Mouse (Mus musculus) forebrain, embryonic 13.5 days (tissue): ENCODE measurements around the gene Pth. TPM values are rescaled to one million over a fixed set of nuclear protein-coding genes. Genes with fewer than 3 reads are reported as not detected.

ENCODE experiments used
- ATAC-seq: fragments of 200-750 bp; cut with Nextera tagmentation; 2 replicates; pipeline ENCODE4 v1.8.0; 2017
- H3K27ac ChIP-seq: fragments of 300-500 bp; sonication (generic); 2 replicates; pipeline ENCODE4 v1.5.1; 2015; ENCODE audit warnings: inconsistent platforms, mild to moderate bottlenecking, moderate library complexity
- H3K27me3 ChIP-seq: fragments of 300-500 bp; sonication (generic); 2 replicates; pipeline ENCODE4 v1.6.1; 2015; ENCODE audit warnings: mild to moderate bottlenecking, inconsistent platforms
- H3K36me3 ChIP-seq: fragments of 300-500 bp; sonication (generic); 2 replicates; pipeline ENCODE4 v1.6.1; 2015; ENCODE audit warnings: mild to moderate bottlenecking, inconsistent platforms; ENCODE audit not compliant: poor library complexity, severe bottlenecking
- H3K4me1 ChIP-seq: fragments of 300-500 bp; sonication (generic); 2 replicates; pipeline ENCODE4 v1.6.1; 2015; ENCODE audit warnings: inconsistent platforms
- H3K4me2 ChIP-seq: fragments of 300-500 bp; sonication (generic); 2 replicates; pipeline ENCODE4 v1.6.1; 2015; ENCODE audit warnings: inconsistent platforms, mild to moderate bottlenecking, moderate library complexity
- H3K4me3 ChIP-seq: fragments of 300-500 bp; sonication (generic); 2 replicates; pipeline ENCODE4 v1.5.1; 2015; ENCODE audit warnings: mild to moderate bottlenecking, inconsistent platforms
- H3K9ac ChIP-seq: fragments of 300-500 bp; sonication (generic); 2 replicates; pipeline ENCODE4 v1.6.1; 2015; ENCODE audit warnings: mild to moderate bottlenecking, inconsistent platforms
- H3K9me3 ChIP-seq: fragments of 300-500 bp; sonication (generic); replicated peaks from 2 replicates; pipeline ENCODE4 v1.6.1; 2016; ENCODE audit warnings: inconsistent platforms
- WGBS: fragments of 180-500 bp; shearing (Covaris S2); methylation state at CpG from one replicate; pipeline ENCODE4 v1.1.7; 2015; 5-methylcytosine and 5-hydroxymethylcytosine counted together
- polyA plus RNA-seq: library from polyadenylated mRNA; unstranded; fragments of >200 nt; fragmentation: Nextera tagmentation; extraction: Ambion mirVana; gene quantifications from 2 replicates; pipeline ENCODE4 v1.2.1, GENCODE M21; 2015

Gene Pth
- polyA plus RNA-seq, 1 experiment from 2014 or later: not detected

DNA sequence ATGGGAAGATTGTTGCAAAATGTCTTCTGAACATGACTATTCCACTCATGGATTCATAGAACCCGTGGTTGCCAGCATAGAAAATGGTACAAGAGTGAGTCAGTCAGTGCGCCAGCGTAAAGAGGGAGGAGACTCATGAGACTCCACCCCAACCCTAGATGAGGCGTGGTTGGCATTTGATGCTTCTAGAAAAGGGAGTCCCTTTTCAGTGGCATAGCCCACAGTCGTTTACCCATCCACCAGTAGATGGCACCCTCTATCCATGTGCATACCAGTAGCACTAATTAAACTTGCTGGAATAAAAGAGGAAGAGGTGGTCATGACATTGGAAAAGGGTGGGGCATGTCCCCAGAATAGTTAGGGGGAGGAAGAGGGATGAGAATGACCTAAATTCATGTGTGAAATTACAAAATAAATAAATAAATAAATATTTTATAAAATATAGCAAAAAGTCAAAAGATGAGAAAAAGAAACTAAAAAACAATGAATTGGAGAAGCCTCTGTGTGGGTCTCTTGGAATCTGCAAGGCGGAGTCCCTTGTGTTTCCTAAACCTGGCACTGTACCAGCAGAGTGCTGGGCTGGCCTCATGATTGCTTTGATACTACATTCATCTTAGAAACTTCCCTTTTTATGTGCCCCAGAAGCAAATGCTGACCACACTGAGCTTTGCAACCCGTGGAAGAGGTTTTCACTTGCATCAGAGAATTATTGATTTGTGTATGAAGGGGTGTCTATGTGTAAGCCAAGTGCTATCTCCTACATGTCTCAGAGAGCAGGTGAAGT, 10.3 kb downstream of the Pth start:
- H3K4me2 ChIP-seq: no peak overlapping the region
- 27% methylated on average over 7 of the region's 7 CpGs for WGBS

DNA sequence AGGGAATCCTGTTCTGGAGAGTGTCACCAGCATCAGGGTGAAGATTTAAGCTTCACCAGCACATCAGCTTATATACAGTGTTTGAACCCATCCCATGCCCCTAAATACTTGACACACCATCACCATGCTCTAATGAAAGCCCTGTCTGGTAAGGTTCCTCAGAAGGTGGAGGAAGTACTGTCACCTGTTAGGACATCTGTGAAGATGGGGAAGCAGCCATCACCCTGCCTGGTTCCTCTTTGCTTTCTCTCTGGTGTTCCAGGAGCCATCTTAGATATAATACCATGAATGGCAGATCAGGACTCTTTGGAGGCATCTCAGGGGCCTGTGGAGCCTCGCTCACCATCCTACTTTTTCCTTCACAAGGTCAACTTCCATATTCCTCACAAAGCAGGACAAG, 15.7 kb downstream of the Pth start:
- whole genome bisulfite sequencing: 82% methylated on average over 1 of the region's 1 CpGs
- Histone ChIP-seq H3K9ac (no peak overlapping the region), H3K4me2 (no peak overlapping the region), H3K9me3 (no peaks in the 10 kb centered on the region), H3K27ac (no peak overlapping the region), H3K4me1 (peaks cover 12% of the 10 kb centered on the region), H3K4me3 (no peak overlapping the region), H3K27me3 (peaks cover 2% of the 10 kb centered on the region; the same call in 1 of the 2 replicates), H3K36me3 (no peaks in the 10 kb centered on the region)
- ATAC-seq: no peak

More for the DNA sequence above, 10.3 kb downstream of the Pth start:
- Histone ChIP-seq H3K27ac (no peak overlapping the region), H3K4me1 (no peaks in the 10 kb centered on the region), H3K9ac (no peak overlapping the region), H3K27me3 (no peaks in the 10 kb centered on the region), H3K4me3 (no peak overlapping the region), H3K36me3 (no peaks in the 10 kb centered on the region), H3K9me3 (no peaks in the 10 kb centered on the region)
- ATAC-seq: peak; percentile 92

DNA sequence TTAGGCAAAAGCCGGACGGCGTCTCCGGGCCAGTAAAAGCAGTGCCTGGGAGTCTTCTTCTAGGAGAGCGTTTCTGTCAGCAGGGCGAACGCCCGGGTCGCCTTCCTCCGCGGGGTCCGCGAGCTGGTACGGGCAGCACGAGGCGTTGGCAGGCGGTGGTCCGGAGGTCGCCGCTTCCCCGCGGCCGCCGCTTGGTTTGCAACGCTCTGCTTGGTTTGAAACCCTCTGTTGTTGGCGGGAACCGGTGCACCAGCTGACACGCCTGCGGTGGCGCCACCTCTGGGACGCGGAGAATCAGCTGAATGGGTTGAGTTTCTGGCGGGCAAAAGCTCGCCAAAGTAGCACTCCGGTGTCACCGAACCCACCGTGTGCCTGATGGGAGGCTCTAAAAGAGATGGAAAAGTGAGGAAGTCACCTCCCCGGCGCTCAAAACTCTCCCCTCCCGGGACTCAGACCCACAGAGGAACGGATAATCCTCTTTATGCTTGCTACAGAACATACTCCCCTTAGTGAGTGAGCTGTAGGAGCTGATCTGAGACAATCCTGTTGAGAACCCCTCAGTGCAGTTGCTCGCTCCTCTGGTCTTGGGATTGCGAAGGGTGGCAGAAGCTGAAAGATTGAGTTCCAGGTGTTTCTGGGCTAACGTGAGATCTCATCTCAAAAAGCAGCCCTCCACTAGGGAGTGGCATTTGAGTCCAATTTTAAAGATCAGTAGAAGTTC, 18.6 kb downstream of the Pth start:
- Histone ChIP-seq H3K4me2 (peak overlapping the region; percentile 74), H3K27me3 (peaks cover 2% of the 10 kb centered on the region; the same call in 1 of the 2 replicates), H3K9ac (peak overlapping the region; percentile 91), H3K36me3 (peaks cover 4% of the 10 kb centered on the region; the same call in 1 of the 2 replicates), H3K9me3 (no peaks in the 10 kb centered on the region), H3K27ac (peak overlapping the region; percentile 92), H3K4me1 (peaks cover 24% of the 10 kb centered on the region), H3K4me3 (peak overlapping the region; percentile 81)
- WGBS: under 1% methylated on average over 44 of the region's 44 CpGs
- peak; percentile 75 for ATAC-seq

DNA sequence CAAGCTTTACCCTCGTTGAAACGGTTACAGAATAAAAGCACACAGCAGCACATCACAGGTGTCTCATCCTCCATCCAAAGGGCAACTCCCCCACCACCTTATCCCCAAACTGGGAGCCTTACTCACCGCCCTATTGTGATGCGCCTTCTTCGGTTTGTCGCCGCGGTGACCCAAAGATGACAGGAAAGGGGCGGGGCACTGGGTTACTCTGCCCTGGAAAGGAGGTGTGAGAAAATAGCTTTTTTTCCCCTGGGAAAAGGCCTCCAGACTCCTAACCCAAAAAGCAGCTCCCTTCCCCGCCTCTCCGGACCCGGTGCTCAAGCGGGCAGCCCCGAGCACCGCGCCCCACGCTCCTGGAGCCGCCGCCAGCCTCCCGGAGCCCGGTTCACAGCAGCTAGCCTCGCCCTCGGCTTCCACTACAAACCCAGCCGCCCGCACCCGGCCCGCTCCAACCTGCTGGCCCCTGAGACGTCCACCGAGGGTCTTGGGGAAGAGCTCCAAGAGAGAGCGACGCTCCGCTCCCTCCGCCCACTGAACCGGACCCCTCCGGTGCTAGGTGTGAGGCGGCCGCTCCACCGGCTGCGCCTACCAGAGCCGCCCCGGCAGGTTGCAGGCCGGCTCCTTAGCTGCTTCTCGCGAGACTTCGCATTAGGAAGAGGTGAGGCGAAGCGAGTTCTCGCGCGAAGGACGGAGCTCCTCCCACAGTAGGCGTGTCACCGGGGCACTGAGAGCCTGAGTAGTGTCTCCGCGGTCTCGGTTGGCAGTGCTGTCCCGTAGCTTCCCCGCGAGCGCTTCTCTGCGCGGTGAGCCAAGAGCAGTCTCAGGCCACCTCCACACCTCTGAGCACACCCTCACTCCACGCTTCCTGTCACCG, 19.4 kb downstream of the Pth start, which contains the start of gene Btbd10:
Btbd10 (minus strand) TSS at position 647 of the 874 bp plus-strand sequence.
- peaks cover 24% of the 10 kb centered on the region for H3K4me1 ChIP-seq
- peak within 1 kb of the TSS; percentile 91 for H3K9ac ChIP-seq
- peak within 1 kb of the TSS; percentile 81 for H3K4me3 ChIP-seq
- H3K27ac ChIP-seq: peak within 1 kb of the TSS; percentile 92
- peak within 1 kb of the TSS; percentile 74 for H3K4me2 ChIP-seq
- H3K36me3 ChIP-seq: peaks cover 4% of the 10 kb centered on the region; the same call in 1 of the 2 replicates
- ATAC-seq: peak; percentile 99
- under 1% methylated on average over 64 of the region's 64 CpGs for WGBS
- no peaks in the 10 kb centered on the region for H3K9me3 ChIP-seq
- peaks cover 2% of the 10 kb centered on the region; the same call in 1 of the 2 replicates for H3K27me3 ChIP-seq

DNA sequence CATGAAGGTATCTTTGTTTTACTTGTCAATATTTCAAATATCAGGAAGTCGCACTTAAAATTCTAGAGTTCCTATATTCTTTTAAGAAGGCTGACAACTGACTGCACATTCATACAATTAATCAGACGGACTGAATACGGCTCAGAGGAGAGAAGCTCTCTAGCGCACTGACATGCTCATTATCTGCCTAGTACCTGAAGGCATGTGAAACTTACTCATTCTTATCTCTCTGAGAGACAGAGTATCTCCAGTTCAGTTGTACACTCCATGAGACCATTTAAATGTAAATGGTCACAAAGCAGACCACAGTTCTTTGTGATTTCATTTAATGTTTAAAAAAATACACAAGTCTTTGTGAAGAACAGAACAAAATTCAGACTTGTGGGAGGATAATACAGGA, 20.9 kb downstream of the Pth start:
- peaks cover 4% of the 10 kb centered on the region; the same call in 1 of the 2 replicates for H3K36me3 ChIP-seq
- 68% methylated on average over 4 of the region's 4 CpGs for WGBS
- H3K9ac ChIP-seq: no peak overlapping the region
- H3K27ac ChIP-seq: no peak overlapping the region
- H3K9me3 ChIP-seq: no peaks in the 10 kb centered on the region
- peak overlapping the region; percentile 74 for H3K4me2 ChIP-seq
- no peaks in the 10 kb centered on the region for H3K27me3 ChIP-seq
- H3K4me3 ChIP-seq: no peak overlapping the region
- no peak for ATAC-seq
- H3K4me1 ChIP-seq: peaks cover 24% of the 10 kb centered on the region

DNA sequence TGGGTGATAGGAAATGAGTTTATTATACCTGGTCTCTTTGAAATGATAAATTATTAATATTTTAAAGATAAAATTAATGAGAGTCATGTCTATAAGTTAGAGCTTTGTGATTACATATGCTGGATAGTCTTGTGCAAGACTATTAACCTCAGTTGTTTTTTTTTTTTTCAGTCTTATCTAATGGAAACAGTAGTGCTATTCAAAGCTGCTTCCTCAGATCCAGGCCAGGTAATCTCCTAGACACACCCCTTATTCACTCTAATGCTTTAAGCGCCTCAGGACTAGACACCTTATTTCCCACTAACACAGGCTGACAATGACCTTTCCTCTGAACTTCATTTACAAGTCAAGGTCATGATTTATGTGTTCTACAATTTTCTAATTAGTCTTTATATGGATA, 39.3 kb downstream of the Pth start:
- Histone ChIP-seq H3K9me3 (no peaks in the 10 kb centered on the region), H3K9ac (no peak overlapping the region), H3K27ac (no peak overlapping the region), H3K4me3 (no peak overlapping the region), H3K4me2 (no peak overlapping the region), H3K36me3 (no peaks in the 10 kb centered on the region), H3K4me1 (no peaks in the 10 kb centered on the region), H3K27me3 (no peaks in the 10 kb centered on the region)
- 79% methylated on average over 1 of the region's 1 CpGs for WGBS
- no peak for ATAC-seq

DNA sequence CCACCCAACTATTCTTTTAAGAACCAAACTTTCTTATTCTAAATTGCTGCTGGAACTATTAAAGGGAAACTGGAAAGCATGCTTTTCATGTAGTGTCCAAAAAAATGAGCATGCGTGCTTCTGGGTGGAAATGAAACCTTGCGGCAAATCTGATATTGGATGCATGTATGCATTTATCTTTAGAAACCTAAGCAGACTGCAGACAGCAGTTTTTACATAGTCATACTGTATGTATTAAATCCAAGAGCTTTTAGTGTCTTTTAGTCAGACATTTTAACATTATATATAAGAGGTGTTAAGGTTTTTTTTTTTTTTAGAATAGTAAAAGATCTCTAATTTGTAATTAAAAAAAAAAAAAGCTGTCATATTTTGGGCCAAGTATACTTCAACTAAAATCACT, 40.7 kb downstream of the Pth start:
- Histone ChIP-seq H3K27me3 (no peaks in the 10 kb centered on the region), H3K36me3 (no peaks in the 10 kb centered on the region), H3K27ac (no peak overlapping the region), H3K4me2 (no peak overlapping the region), H3K4me1 (no peaks in the 10 kb centered on the region), H3K4me3 (no peak overlapping the region), H3K9me3 (no peaks in the 10 kb centered on the region), H3K9ac (no peak overlapping the region)
- peak; percentile 45; the same call in 1 of the 2 replicates for ATAC-seq
- 88% methylated on average over 2 of the region's 2 CpGs for WGBS

DNA sequence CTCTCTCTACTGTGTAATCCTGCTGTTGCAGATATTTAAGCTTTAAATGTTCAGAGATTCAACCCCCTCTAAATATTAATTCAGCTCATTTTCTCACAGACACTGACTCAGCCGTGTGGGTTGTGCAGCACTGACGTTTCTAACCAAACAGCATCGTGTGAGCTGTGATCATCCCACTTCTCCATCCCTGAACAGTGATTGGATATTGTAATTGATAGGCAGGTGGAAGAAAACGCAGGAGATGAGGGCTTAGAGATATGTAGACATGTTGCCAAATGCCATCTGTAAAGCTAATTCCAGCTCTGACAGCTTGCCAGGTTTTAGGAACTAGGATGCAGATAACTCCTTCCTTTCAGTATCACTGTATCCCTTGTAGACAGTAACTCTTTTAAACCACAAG, 41.1 kb downstream of the Pth start:
- H3K9me3 ChIP-seq: no peaks in the 10 kb centered on the region
- no peaks in the 10 kb centered on the region for H3K4me1 ChIP-seq
- peak overlapping the region; percentile 33 for H3K4me2 ChIP-seq
- no peak overlapping the region for H3K9ac ChIP-seq
- H3K27me3 ChIP-seq: no peaks in the 10 kb centered on the region
- H3K36me3 ChIP-seq: no peaks in the 10 kb centered on the region
- no peak overlapping the region for H3K4me3 ChIP-seq
- peak overlapping the region; percentile 59; the same call in 1 of the 2 replicates for H3K27ac ChIP-seq
- ATAC-seq: peak; percentile 97
- WGBS: 41% methylated on average over 4 of the region's 4 CpGs

Other genes with a start within 250 kb of the Pth start
- gene Arntl, start 181.1 kb downstream of the Pth start, polyA plus RNA-seq: 9.5 and 10.1 TPM in 2 replicates
- gene Btbd10, start 19.2 kb downstream of the Pth start, polyA plus RNA-seq: 49.6 and 51.9 TPM in 2 replicates
- 64.7 and 70.7 TPM in 2 replicates for gene Far1, start 125.3 kb upstream of the Pth start, polyA plus RNA-seq